Mouse (Mus musculus) intestine, embryonic 15.5 days (tissue): ENCODE data around the gene Exoc7. TPM values are rescaled to one million over a fixed set of nuclear protein-coding genes. Genes with fewer than 3 reads are reported as not detected.

ENCODE experiments used
- ATAC-seq: fragments of 200-750 bp; cut with Nextera tagmentation; 2 replicates; pipeline ENCODE4 v1.8.0; 2017; ENCODE audit warnings: moderate TSS enrichment, moderate library complexity
- H3K27ac ChIP-seq: fragments of 300-500 bp; sonication (generic); 2 replicates; pipeline ENCODE4 v1.5.1; 2015; ENCODE audit warnings: mild to moderate bottlenecking, inconsistent platforms
- H3K27me3 ChIP-seq: fragments of 300-500 bp; sonication (generic); replicated peaks from 2 replicates; pipeline ENCODE4 v1.6.1; 2015; ENCODE audit warnings: inconsistent platforms
- H3K36me3 ChIP-seq: fragments of 300-500 bp; sonication (generic); 2 replicates; pipeline ENCODE4 v1.6.1; 2015; ENCODE audit warnings: inconsistent platforms
- H3K4me1 ChIP-seq: fragments of 300-500 bp; sonication (generic); replicated peaks from 2 replicates; pipeline ENCODE4 v1.6.1; 2015; ENCODE audit warnings: inconsistent platforms
- H3K4me2 ChIP-seq: fragments of 300-500 bp; sonication (generic); replicated peaks from 2 replicates; pipeline ENCODE4 v1.6.1; 2015; ENCODE audit warnings: mild to moderate bottlenecking, inconsistent platforms
- H3K4me3 ChIP-seq: fragments of 300-500 bp; sonication (generic); replicated peaks from 2 replicates; pipeline ENCODE4 v1.5.1; 2015; ENCODE audit warnings: inconsistent platforms
- H3K9ac ChIP-seq: fragments of 300-500 bp; sonication (generic); 2 replicates; pipeline ENCODE4 v1.6.1; 2015; ENCODE audit warnings: inconsistent platforms
- H3K9me3 ChIP-seq: fragments of 300-500 bp; sonication (generic); 2 replicates; pipeline ENCODE4 v1.6.1; 2016; ENCODE audit warnings: inconsistent platforms
- WGBS: fragments of 180-500 bp; shearing (Covaris S2); methylation state at CpG from one replicate; pipeline ENCODE4 v1.1.7; 2015; 5-methylcytosine and 5-hydroxymethylcytosine counted together
- polyA plus RNA-seq: library from polyadenylated mRNA; unstranded; fragments of >200 nt; fragmentation: Nextera tagmentation; extraction: Ambion mirVana; gene quantifications from 2 replicates; pipeline ENCODE4 v1.2.1, GENCODE M21; 2015

The Exoc7 gene
- polyA plus RNA-seq, 1 experiment from 2014 or later = 52.1 TPM

DNA sequence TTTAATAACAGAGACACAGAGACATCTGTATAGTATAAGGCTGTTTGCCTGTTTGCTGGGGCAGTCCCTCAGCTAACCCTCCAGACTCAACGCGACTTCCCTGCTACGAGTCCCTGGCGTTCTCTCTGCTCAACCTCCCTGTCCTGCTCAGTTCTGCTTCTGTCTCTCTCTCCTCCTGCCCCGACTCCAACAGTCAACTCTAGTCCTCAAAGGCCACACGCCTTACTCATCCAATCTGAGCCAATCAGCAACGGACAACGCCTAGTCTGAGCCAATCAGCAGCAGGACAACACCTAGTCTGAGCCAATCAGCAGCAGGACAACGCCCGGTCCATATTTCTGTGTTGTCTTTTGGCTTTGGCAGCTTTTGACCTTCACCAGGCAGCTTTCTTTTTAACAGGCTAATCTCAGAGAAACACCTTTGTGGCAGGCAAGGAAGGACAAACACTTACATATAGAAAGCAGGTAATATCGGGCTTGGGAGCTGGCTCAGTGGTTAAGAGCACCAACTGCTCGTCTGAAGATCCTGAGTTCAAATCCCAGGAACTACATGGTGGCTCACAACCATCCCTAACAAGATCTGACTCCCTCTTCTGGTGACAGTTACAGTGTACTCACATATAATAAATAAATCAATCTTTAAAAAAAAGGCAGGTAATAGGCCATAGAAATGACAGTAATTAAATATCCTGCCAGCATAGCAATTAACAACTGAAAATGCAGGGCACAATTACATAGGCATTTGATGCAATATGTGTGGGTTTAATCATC is 914 bp upstream of the Exoc7 start:
- H3K27ac ChIP-seq = no peak overlapping the region
- no peaks in the 10 kb centered on the region for H3K27me3 ChIP-seq
- H3K4me2 ChIP-seq = no peak overlapping the region
- WGBS = 89% methylated on average over 12 of the region's 12 CpGs
- H3K4me1 ChIP-seq = peaks cover 3% of the 10 kb centered on the region; the same call in 1 of the 2 replicates
- no peak overlapping the region for H3K9ac ChIP-seq
- H3K36me3 ChIP-seq = peaks cover 17% of the 10 kb centered on the region
- H3K4me3 ChIP-seq = no peak overlapping the region
- ATAC-seq = no peak
- H3K9me3 ChIP-seq = 0 out of 2 replicates have a peak, but pooled peaks cover 3% of the 10 kb centered on the region

GRCm38 (mm10) chr11:116306126-116306982 is 679 bp downstream of the Exoc7 start:
- ATAC-seq = peak; percentile 95
- 1% methylated on average over 53 of the region's 53 CpGs for WGBS
- Histone ChIP-seq H3K4me1 (0 out of 2 replicates have a peak, but pooled peaks cover under 1% of the 10 kb centered on the region), H3K4me2 (peak overlapping the region; percentile 81), H3K27ac (no peak overlapping the region), H3K27me3 (no peaks in the 10 kb centered on the region), H3K9me3 (0 out of 2 replicates have a peak, but pooled peaks cover 3% of the 10 kb centered on the region), H3K36me3 (peaks cover 27% of the 10 kb centered on the region), H3K9ac (peak overlapping the region; percentile 77), H3K4me3 (peak overlapping the region; percentile 74)

- 0 out of 2 replicates have a peak, but pooled peaks cover 3% of the 10 kb centered on the region for H3K9me3 ChIP-seq
- no peak overlapping the region for H3K27ac ChIP-seq
- H3K4me3 ChIP-seq = peak overlapping the region; percentile 74; the same call in 1 of the 2 replicates
- no peak for ATAC-seq
- peak overlapping the region; percentile 81; the same call in 1 of the 2 replicates for H3K4me2 ChIP-seq
- H3K36me3 ChIP-seq = peaks cover 33% of the 10 kb centered on the region
- H3K9ac ChIP-seq = no peak overlapping the region
- 95% methylated on average over 2 of the region's 2 CpGs for WGBS
- no peaks in the 10 kb centered on the region for H3K27me3 ChIP-seq
- H3K4me1 ChIP-seq = no peaks in the 10 kb centered on the region
These were observed 1.6 kb downstream of the Exoc7 start for GRCm38 (mm10) chr11:116305423-116305822.

DNA sequence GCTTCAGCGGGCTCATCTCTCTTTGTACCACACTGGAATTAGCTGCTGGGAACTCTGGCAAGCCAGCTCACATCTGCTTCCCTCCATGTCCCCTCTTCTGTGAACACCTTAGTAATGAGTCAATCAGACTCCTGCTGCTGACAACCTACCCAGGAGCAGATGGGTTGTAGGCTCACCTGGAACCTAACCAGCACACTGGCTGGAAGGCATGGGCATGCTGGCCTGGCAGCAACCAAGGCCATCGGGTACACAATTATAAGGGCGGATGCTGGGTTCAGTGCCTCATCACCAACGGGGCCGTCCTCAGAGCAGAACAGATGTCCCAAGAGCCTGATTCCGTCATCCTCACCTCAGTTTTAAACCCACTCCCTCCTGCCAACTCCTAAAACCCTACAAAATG is 8.4 kb downstream of the Exoc7 start:
- H3K9me3 ChIP-seq = no peaks in the 10 kb centered on the region
- peaks cover 5% of the 10 kb centered on the region for H3K4me1 ChIP-seq
- 93% methylated on average over 6 of the region's 6 CpGs for WGBS
- H3K9ac ChIP-seq = no peak overlapping the region
- no peaks in the 10 kb centered on the region for H3K27me3 ChIP-seq
- H3K27ac ChIP-seq = no peak overlapping the region
- no peak for ATAC-seq
- H3K36me3 ChIP-seq = peaks cover 44% of the 10 kb centered on the region
- H3K4me2 ChIP-seq = no peak overlapping the region
- H3K4me3 ChIP-seq = no peak overlapping the region

- 92% methylated on average over 11 of the region's 11 CpGs for WGBS
- Histone ChIP-seq H3K27ac (no peak overlapping the region), H3K27me3 (no peaks in the 10 kb centered on the region), H3K9me3 (no peaks in the 10 kb centered on the region), H3K4me2 (no peak overlapping the region), H3K4me1 (peaks cover 6% of the 10 kb centered on the region), H3K4me3 (no peak overlapping the region), H3K9ac (no peak overlapping the region), H3K36me3 (peaks cover 40% of the 10 kb centered on the region)
- no peak for ATAC-seq
These were observed 8.8 kb downstream of the Exoc7 start for GRCm38 (mm10) chr11:116298221-116298620.

DNA sequence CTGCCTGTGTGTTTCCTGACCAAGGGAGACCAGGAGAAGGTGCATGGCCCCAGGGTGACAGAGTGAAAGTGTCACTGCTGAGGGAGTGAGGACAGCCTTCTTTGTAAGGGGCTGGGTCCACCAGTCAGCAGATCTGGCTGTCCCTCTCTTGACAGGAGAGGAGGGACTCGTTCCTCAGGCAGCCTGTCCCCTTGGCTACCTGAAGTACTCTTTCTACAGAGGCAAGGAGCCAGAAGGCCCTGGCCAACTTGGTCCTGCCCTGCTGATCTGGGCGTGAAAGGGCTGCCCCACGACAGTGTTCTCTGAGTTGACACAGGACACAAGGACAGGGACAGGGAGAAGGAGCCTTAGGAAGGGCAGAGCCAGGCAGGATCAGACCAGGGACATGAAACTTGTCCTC is 10.0 kb downstream of the Exoc7 start:
- Histone ChIP-seq H3K27me3 (no peaks in the 10 kb centered on the region), H3K4me1 (peaks cover 8% of the 10 kb centered on the region), H3K36me3 (peaks cover 36% of the 10 kb centered on the region), H3K4me3 (no peak overlapping the region), H3K9me3 (no peaks in the 10 kb centered on the region), H3K27ac (no peak overlapping the region), H3K9ac (no peak overlapping the region), H3K4me2 (no peak overlapping the region)
- 69% methylated on average over 3 of the region's 3 CpGs for WGBS
- no peak for ATAC-seq

DNA sequence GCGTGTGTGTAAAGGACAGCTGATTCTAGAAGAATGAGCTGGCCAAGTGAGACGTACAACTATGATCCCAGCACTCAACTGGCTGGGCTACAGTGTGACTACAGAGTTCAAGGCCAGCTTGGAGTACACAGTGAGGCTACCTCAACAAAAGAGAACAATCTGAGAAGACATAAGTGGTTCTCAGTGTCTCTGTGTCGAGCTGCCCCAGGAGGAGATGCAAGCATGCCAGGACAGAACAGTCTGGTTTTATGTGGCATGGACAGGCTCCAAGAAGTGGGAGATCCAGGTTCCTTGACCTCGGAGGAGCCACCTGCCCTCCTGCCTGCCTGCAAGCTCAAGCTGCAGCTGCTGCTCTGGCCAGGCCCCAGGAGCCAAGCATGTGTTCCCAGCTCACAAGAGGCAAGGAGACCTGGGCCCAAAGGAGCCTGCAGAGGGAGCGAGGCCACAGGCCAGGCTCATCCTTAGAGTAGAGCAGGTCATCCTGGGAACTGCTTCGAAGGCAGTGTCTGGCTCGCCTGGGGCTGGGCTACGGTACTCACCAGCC is 10.8 kb downstream of the Exoc7 start:
- Histone ChIP-seq H3K4me1 (peaks cover 10% of the 10 kb centered on the region), H3K27me3 (no peaks in the 10 kb centered on the region), H3K27ac (no peak overlapping the region), H3K4me2 (no peak overlapping the region), H3K9me3 (no peaks in the 10 kb centered on the region), H3K36me3 (peaks cover 31% of the 10 kb centered on the region), H3K4me3 (no peak overlapping the region), H3K9ac (no peak overlapping the region)
- 87% methylated on average over 8 of the region's 8 CpGs for WGBS
- no peak for ATAC-seq

DNA sequence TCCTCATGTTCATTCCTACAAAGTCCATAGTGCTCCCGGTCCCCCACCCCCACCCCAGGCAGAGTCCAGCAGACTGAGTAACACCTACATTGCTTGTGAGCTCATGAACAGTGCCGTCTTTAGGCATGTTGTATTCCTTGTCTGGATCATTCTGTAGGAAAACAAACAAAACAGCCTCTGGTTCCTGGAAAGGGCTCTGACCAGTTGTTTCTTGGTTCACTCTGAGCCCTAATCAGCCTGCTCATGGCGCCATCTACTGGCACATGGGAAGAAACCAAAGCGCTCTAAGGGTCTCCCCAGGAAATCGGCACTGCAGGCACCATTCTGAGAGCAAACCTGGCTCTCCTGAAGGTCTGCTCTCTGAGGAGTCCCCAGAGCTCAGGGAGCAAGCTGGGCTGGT is 12.7 kb downstream of the Exoc7 start:
- peak; percentile 61 for ATAC-seq
- H3K27me3 ChIP-seq = no peaks in the 10 kb centered on the region
- WGBS = 34% methylated on average over 5 of the region's 5 CpGs
- peaks cover 18% of the 10 kb centered on the region; the same call in 1 of the 2 replicates for H3K36me3 ChIP-seq
- no peak overlapping the region for H3K4me2 ChIP-seq
- no peak overlapping the region for H3K9ac ChIP-seq
- peak overlapping the region; percentile 48; the same call in 1 of the 2 replicates for H3K27ac ChIP-seq
- H3K9me3 ChIP-seq = no peaks in the 10 kb centered on the region
- H3K4me1 ChIP-seq = peaks cover 21% of the 10 kb centered on the region
- no peak overlapping the region for H3K4me3 ChIP-seq

- WGBS = 91% methylated on average over 12 of the region's 12 CpGs
- peaks cover 20% of the 10 kb centered on the region for H3K36me3 ChIP-seq
- no peaks in the 10 kb centered on the region for H3K27me3 ChIP-seq
- no peaks in the 10 kb centered on the region for H3K9me3 ChIP-seq
- peak overlapping the region; percentile 48; the same call in 1 of the 2 replicates for H3K27ac ChIP-seq
- no peak overlapping the region for H3K4me3 ChIP-seq
- no peak overlapping the region; the same call in 1 of the 2 replicates for H3K4me2 ChIP-seq
- ATAC-seq = peak; percentile 68
- H3K4me1 ChIP-seq = peaks cover 21% of the 10 kb centered on the region
- H3K9ac ChIP-seq = no peak overlapping the region
These were observed 13.4 kb downstream of the Exoc7 start for GRCm38 (mm10) chr11:116293538-116294137.

- H3K36me3 ChIP-seq = peaks cover 28% of the 10 kb centered on the region
- peaks cover 27% of the 10 kb centered on the region for H3K4me1 ChIP-seq
These were observed 14.6 kb downstream of the Exoc7 start for GRCm38 (mm10) chr11:116292401-116292800.

GRCm38 (mm10) chr11:116290556-116290955 is 16.5 kb downstream of the Exoc7 start:
- no peaks in the 10 kb centered on the region for H3K9me3 ChIP-seq
- H3K4me2 ChIP-seq = no peak overlapping the region
- peaks cover 27% of the 10 kb centered on the region for H3K36me3 ChIP-seq
- no peaks in the 10 kb centered on the region for H3K27me3 ChIP-seq
- H3K27ac ChIP-seq = peak overlapping the region; percentile 73
- H3K4me1 ChIP-seq = peaks cover 32% of the 10 kb centered on the region
- no peak overlapping the region for H3K9ac ChIP-seq
- ATAC-seq = no peak
- no peak overlapping the region for H3K4me3 ChIP-seq
- WGBS = 56% methylated on average over 8 of the region's 8 CpGs

More at GRCm38 (mm10) chr11:116292401-116292800, 14.6 kb downstream of the Exoc7 start:
- Histone ChIP-seq H3K4me2 (no peak overlapping the region), H3K4me3 (no peak overlapping the region), H3K9ac (no peak overlapping the region), H3K27me3 (no peaks in the 10 kb centered on the region), H3K27ac (no peak overlapping the region), H3K9me3 (no peaks in the 10 kb centered on the region)
- 89% methylated on average over 13 of the region's 13 CpGs for WGBS
- no peak for ATAC-seq

- H3K27me3 ChIP-seq = peaks cover 24% of the 10 kb centered on the region
- H3K4me1 ChIP-seq = peaks cover 29% of the 10 kb centered on the region
- H3K27ac ChIP-seq = no peak overlapping the region
- ATAC-seq = no peak
- H3K36me3 ChIP-seq = peaks cover 14% of the 10 kb centered on the region
- 81% methylated on average over 5 of the region's 5 CpGs for WGBS
- H3K9ac ChIP-seq = no peak overlapping the region
- H3K9me3 ChIP-seq = no peaks in the 10 kb centered on the region
- no peak overlapping the region for H3K4me2 ChIP-seq
- no peak overlapping the region for H3K4me3 ChIP-seq
These were observed 19.7 kb downstream of the Exoc7 start for GRCm38 (mm10) chr11:116287351-116287750.
